Mouse (Mus musculus) left cerebral cortex, postnatal 36 days (tissue): ENCODE measurements around the gene Mtch2. TPM values are rescaled to one million over a fixed set of nuclear protein-coding genes. Genes with fewer than 3 reads are reported as not detected.

ENCODE experiments used
- DNase-seq, 2 experiments: peaks; one replicate each; pipeline ENCODE4 v3.0.0; 2021 to 2022; ENCODE audit warnings: low spot score in 2 of 2, mixed read lengths in 1 of 2
- intact Hi-C: fragments of 180-260 bp; cut with DNase I; formaldehyde crosslinking; loops from one replicate; pipeline ENCODE4 v1.15.1; 2025
- total RNA-seq, 2 experiments: library from RNA; stranded (reverse); gene quantifications; 2 replicates each; pipeline ENCODE4 v1.2.3; 2021

Gene Mtch2
- total RNA-seq, 2 experiments from 2014 or later: 97.5 to 124 TPM

- intact Hi-C loops: loop anchor here (5.0 kb wide), 1 partner anchor 71 kb away; no protein-coding TSS in a partner anchor
- DNase-seq: no peak
These were observed 1.4 kb downstream of the Mtch2 start for GRCm38 (mm10) chr2:90848331-90848730.

DNA sequence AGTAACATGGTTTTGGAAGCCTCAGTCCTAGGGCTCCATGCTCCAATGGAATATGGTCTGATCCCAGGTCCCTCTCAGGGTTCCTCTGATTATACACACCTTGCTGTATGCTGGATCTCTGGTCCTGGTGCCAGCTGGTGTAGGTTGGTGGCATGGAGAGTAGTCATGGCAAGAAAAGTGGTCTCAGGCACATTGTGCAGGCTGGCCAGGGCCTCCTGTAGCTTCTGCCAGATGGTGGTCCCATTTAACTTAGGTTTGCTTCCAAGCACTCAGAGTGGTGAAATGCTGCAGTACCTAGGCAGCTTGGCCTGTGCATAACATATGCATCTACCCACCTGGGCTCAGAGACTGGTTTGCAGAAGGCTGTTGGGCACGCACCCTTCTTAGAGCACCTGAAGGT is 3.4 kb downstream of the Mtch2 start:
- DNase-seq: no peak
- intact Hi-C loops: no loop called here

DNA sequence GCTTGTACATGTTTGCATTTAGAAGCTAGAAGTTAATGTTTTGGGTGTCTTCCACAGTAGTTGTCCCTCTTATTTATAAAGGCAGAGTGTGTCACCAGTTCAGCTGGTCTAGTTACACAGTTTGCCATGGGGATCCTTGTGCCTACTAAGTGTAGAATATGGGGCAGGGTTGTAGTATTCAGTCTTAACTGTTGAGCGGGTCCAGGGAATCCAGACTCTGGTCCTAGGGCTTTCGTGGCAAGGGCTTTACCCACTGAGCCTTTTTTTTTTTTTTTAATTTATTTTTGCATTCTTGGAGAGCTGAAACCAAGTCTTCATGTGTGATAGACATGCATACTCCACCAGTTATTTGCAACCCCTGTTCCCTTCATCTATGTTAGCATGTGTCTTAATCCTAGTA is 14.5 kb downstream of the Mtch2 start:
- no peak for DNase-seq
- intact Hi-C loops: no loop called here

DNA sequence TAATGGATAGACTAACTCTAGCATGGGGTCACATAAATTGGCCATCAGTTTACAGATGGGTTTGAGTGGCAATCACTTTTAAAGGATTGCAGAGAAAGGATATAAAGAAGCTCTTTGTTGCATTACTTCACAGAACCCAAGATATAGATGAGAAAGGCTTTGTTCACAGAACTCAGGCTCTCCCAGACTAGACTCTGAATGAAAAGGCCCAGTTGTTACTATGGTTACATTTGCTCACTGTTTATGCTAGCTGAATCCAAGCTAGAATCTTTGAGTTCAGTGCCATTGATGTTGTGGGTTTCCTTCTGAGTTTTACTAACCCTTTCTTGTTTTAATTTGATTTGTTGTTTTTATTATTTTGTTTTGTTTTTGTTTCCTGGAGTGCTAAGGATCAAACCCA is 17.2 kb downstream of the Mtch2 start:
- DNase-seq: no peak
- intact Hi-C loops: no loop called here

DNA sequence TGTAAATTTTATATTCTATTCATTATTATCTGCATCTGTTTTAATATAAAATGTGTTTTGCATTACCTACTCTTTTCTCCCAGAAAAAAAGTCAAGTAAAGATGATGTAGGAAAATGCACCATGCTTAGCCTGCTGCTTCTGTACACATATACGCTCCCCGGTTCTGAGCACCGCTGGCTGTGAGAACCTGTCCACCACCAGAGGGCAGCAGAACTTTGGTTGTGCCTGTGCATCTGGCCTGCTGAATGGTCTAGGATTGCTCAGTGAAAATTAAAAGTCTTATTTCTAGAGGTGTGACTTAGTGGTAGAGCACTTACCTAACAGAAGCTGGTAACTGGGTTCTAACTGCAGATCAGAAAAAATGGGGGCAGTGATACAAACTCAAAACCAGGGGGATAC is 19.6 kb downstream of the Mtch2 start:
- intact Hi-C loops: loop anchor here (2.0 to 5.0 kb wide), 2 partner anchors 194 to 236 kb away; no protein-coding TSS in a partner anchor
- DNase-seq: peak; percentile 81 to 89

GRCm38 (mm10) chr2:90870136-90870601 is 23.2 kb downstream of the Mtch2 start:
- peak; percentile 62 to 67 for DNase-seq
- intact Hi-C loops: loop anchor here (2.0 to 10.0 kb wide), 2 partner anchors 17 to 95 kb away; no protein-coding TSS in a partner anchor

- intact Hi-C loops: loop anchor here (2.0 to 10.0 kb wide), 2 partner anchors 15 to 93 kb away; no protein-coding TSS in a partner anchor
- DNase-seq: no peak
These were observed 24.4 kb downstream of the Mtch2 start for GRCm38 (mm10) chr2:90871180-90871961.

- intact Hi-C loops: loop anchor here (10.0 kb wide), 1 partner anchor 91 kb away; no protein-coding TSS in a partner anchor
- DNase-seq: no peak
These were observed 27.1 kb downstream of the Mtch2 start for GRCm38 (mm10) chr2:90874025-90874424.

DNA sequence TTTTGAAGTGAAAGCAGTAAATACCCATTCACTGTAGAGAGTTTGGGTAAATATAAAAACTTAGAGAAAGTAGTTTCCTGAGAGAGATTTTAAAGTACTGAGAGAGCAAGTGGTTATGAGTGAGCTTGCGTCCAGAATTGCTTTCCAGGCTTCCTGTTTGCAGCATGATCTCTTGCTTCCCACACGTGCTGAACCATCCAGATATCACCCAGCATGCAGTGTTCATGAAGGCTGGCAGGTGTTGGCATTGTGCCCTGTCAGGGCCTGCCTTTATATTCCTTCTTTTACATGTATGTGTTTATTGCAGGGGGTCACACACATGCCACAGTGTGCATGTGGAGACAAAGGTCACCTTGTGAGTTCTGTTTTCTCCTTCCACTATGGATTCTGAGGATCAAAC is 28.3 kb downstream of the Mtch2 start:
- DNase-seq: no peak
- intact Hi-C loops: loop anchor here (10.0 kb wide), 1 partner anchor 90 kb away; no protein-coding TSS in a partner anchor

DNA sequence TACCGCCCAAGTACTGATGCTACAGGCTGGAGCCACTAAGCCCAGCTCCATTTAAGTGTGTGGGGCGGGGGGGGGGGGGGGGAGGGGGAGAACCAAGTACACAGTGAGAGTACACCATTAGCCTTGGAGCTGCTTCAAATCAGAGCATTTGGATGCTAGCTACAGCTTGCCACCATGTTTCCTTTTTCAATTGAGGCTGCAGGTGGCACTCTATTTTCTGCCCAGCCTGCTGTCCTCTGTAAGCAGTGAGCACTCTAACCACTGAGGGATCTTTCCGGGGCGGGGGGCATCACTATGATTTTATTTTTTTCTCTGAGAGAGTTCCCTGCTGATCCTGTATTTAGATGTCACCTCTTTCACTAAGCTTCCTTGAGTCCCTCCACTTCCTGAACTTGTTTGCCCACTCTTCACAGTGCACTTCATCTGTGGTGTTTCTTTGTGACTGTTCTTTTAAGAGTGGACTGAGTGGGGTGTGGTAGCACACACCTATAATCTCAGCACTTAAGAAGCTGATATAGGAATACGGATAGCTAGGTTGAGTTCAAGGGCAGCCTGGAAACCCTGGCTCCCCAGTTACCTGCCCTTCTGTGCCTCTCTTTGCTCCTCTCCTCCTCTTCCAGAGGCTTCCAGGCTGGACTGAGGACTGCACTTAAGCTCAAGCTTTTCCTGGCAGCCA is 30.8 kb downstream of the Mtch2 start:
- intact Hi-C loops: loop anchor here (10.0 kb wide), 1 partner anchor 87 kb away; no protein-coding TSS in a partner anchor
- DNase-seq: no peak

- intact Hi-C loops: loop anchor here (10.0 kb wide), 1 partner anchor 85 kb away; no protein-coding TSS in a partner anchor
- DNase-seq: no peak
These were observed 32.5 kb downstream of the Mtch2 start for GRCm38 (mm10) chr2:90879419-90879818.

DNA sequence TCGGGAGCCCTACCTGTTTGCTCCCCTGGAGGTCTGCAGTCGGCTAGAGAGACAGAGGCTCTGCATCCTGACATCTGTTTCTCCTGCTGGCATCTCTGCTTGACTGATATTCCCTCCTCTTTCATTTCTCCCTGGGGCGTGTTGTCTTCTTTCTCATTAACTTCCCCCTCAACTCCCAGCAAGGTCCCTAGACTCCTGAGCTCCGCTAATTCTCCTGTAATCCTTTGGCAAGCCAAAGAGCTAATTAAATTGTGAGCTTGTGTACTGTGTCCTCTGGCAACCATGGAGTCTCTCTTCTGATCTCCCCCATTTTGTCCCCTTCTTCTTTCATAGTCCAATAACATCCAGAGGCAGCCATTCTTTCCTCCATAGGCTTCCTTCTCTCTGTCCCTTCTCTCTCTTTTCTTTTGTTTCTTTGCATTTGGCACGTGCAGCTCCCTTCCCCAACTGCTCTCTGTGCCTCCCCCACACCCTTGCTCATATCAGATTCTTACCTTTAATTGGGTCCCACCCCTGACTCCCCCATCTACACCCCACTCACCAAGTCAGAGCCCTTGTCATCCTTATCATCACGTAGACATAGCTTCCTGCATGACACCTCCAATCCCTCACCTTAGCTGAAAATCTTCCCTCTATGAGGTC is 33.3 kb downstream of the Mtch2 start:
- DNase-seq: no peak
- intact Hi-C loops: no loop called here

DNA sequence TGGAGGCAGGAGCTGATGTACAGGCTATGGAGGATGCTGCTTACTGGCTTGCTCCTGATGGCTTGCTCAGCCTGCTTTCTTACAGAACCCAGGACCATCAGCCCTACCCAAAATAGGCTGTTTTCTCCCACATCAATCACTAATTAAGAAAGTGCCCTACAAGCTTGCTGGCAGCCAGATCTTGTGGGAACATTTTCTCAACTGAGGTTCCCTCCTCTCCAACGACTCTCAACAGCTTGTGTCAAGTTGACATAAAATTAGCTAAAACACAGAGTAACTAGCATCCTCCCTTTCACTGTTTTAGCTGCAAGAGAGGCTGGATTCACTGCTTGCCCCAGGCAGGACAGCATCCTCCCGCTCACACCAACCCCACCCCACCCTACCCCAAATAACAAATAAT is 34.9 kb downstream of the Mtch2 start:
- no peak for DNase-seq
- intact Hi-C loops: no loop called here

GRCm38 (mm10) chr2:90885218-90886041 is 38.5 kb downstream of the Mtch2 start, which contains the start of gene C1qtnf4:
C1qtnf4 (plus strand) TSS chr2:90885860.
- intact Hi-C loops: loop anchor here (2.0 kb wide), 1 partner anchor 15 kb away; no protein-coding TSS in a partner anchor
- DNase-seq: peak; percentile 66 to 67

DNA sequence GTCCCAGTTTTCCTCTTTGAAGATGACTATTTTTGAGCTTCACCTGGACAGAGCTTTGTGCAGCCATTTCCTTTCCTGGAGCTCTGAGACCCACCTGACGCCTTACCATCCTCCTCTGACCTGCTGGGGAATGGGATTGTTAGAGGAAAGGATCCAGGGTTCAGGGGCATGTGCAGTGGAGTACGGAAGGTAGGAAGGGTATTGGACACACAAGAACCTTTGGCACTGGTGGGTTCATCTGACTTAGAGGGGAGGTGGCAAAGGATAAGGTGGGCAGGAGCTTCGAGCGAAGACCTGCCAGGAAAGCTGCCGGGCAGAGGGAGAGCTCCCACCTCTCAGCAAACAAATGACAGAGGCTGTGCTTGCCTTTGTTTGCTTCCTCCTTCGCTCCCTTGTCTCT is 39.5 kb downstream of the Mtch2 start:
- no peak for DNase-seq
- intact Hi-C loops: loop anchor here (2.0 kb wide), 1 partner anchor 16 kb away; no protein-coding TSS in a partner anchor

DNA sequence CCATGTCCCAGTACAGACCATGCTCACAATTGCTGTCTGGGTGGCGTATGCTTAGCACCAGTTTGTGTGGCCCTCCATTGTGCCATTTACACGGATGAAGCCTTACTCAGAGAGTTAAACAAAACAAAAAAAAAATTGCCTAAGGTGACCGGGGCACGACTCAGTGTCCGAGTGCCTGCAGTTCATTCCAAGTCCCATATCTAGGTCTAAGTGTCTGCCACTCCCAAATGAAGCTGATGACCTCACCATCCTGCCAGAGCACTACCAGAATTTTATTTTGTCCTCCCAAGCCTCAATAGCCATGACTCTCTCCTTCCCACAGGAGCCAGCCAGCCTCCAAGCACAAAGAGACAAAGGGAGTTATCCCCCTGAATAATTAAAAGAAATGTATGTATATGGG is 40.7 kb downstream of the Mtch2 start:
- no peak for DNase-seq
- intact Hi-C loops: loop anchor here (2.0 kb wide), 1 partner anchor 17 kb away; no protein-coding TSS in a partner anchor

DNA sequence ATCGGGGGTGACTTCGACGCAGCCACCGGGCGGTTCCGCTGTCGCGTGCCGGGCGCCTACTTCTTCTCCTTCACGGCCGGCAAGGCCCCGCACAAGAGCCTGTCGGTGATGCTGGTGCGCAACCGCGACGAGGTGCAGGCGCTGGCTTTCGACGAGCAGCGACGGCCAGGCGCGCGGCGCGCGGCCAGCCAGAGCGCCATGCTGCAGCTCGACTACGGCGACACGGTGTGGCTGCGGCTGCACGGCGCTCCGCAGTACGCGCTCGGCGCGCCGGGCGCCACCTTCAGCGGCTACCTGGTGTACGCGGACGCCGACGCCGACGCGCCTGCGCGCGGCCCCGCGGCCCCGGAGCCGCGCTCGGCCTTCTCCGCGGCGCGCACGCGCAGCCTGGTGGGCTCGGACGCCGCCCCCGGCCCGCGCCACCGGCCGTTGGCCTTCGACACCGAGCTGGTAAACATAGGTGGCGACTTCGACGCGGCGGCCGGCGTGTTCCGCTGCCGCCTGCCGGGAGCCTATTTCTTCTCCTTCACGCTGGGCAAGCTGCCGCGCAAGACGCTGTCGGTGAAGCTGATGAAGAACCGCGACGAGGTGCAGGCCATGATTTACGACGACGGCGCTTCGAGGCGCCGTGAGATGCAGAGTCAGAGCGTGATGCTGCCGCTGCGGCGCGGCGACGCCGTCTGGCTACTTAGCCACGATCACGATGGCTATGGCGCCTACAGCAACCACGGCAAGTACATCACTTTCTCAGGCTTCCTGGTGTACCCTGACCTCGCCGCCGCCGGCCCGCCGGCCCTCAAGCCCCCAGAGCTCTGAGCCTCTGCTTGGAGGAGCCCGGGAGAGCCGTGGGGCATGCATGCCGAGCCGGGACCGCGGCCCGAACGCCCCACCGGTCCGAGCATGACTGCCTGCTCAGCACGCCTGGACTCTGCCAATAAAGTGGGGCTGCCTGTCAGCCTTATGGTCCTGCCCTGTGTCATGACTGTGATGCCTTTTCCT is 42.9 kb downstream of the Mtch2 start:
- intact Hi-C loops: no loop called here
- peak; percentile 54 to 72 for DNase-seq
